Mouse (Mus musculus): ENCODE measurements around the gene Sesn3. TPM values are rescaled to one million over a fixed set of nuclear protein-coding genes. Genes with fewer than 3 reads are reported as not detected.
"Not testable (repeated sequence)": the region's sequence is repeated elsewhere in the genome, so short reads cannot be mapped to it uniquely, and the experiment has no call there.

Sesn3 gene
- polyA plus RNA-seq (2015; fragmentation: Nextera tagmentation; extraction: Ambion mirVana) = 15.5 and 16.2 TPM in 2 replicates

GRCm38 (mm10) chr9:14274986-14275720 lies at the start of gene Sesn3:
Gene Sesn3, plus strand, starts transcription at chr9:14275067.
- 3% methylated on average over 25 of the region's 25 CpGs for WGBS

GRCm38 (mm10) chr9:14227086-14227485 lies 47.8 kb upstream of the Sesn3 start:
- H3K36me3 ChIP-seq (ENCODE audit: poor library complexity, severe bottlenecking); H3K27ac ChIP-seq; H3K27me3 ChIP-seq; H3K4me3 ChIP-seq; H3K4me1 ChIP-seq; H3K9me3 ChIP-seq (replicated peaks); H3K4me2 ChIP-seq; H3K9ac ChIP-seq; ATAC-seq: not testable (repeated sequence)
- 91% methylated on average over 2 of the region's 2 CpGs for WGBS

More at GRCm38 (mm10) chr9:14274986-14275720, at the start of gene Sesn3:
- no peaks in the 10 kb centered on the region for H3K36me3 ChIP-seq (ENCODE audit: poor library complexity, severe bottlenecking)
- peak; percentile 30 for ATAC-seq
- H3K9ac ChIP-seq = peak within 1 kb of the TSS; percentile 60
- peak within 1 kb of the TSS; percentile 90 for H3K4me3 ChIP-seq
- no peaks in the 10 kb centered on the region for H3K27me3 ChIP-seq
- H3K4me1 ChIP-seq = peaks cover 13% of the 10 kb centered on the region; the same call in 1 of the 2 replicates
- H3K27ac ChIP-seq = peak within 1 kb of the TSS; percentile 85
- peak within 1 kb of the TSS; percentile 76 for H3K4me2 ChIP-seq
- no peaks in the 10 kb centered on the region for H3K9me3 ChIP-seq (replicated peaks)

- H3K27me3 ChIP-seq = no peaks in the 10 kb centered on the region
- no peak overlapping the region for H3K9ac ChIP-seq
- H3K4me3 ChIP-seq = no peak overlapping the region
- no peak for ATAC-seq
- 46% methylated on average over 7 of the region's 7 CpGs for WGBS
- H3K27ac ChIP-seq = no peak overlapping the region
- no peaks in the 10 kb centered on the region for H3K36me3 ChIP-seq (ENCODE audit: poor library complexity, severe bottlenecking)
- no peak overlapping the region for H3K4me2 ChIP-seq
- no peaks in the 10 kb centered on the region for H3K9me3 ChIP-seq (replicated peaks)
- H3K4me1 ChIP-seq = peaks cover 7% of the 10 kb centered on the region; the same call in 1 of the 2 replicates
Measured at GRCm38 (mm10) chr9:14233702-14234373, 41.0 kb upstream of the Sesn3 start.

GRCm38 (mm10) chr9:14235286-14235685 lies 39.6 kb upstream of the Sesn3 start:
- Histone ChIP-seq H3K4me3 (no peak overlapping the region), H3K4me2 (no peak overlapping the region), H3K36me3 (ENCODE audit: poor library complexity, severe bottlenecking) (no peaks in the 10 kb centered on the region), H3K9me3 (replicated peaks) (no peaks in the 10 kb centered on the region), H3K27ac (no peak overlapping the region), H3K9ac (no peak overlapping the region), H3K4me1 (peaks cover 7% of the 10 kb centered on the region; the same call in 1 of the 2 replicates), H3K27me3 (no peaks in the 10 kb centered on the region)
- no peak for ATAC-seq
- WGBS = 84% methylated on average over 2 of the region's 2 CpGs

- H3K27ac ChIP-seq; H3K27me3 ChIP-seq; H3K9me3 ChIP-seq (replicated peaks); H3K9ac ChIP-seq; H3K4me2 ChIP-seq; ATAC-seq; H3K36me3 ChIP-seq (ENCODE audit: poor library complexity, severe bottlenecking); H3K4me3 ChIP-seq: not testable (repeated sequence)
- 50% methylated on average over 1 of the region's 1 CpGs for WGBS
- H3K4me1 ChIP-seq = peaks cover 18% of the 10 kb centered on the region
Measured at GRCm38 (mm10) chr9:14241003-14241402, 33.9 kb upstream of the Sesn3 start.

GRCm38 (mm10) chr9:14242308-14242707 lies 32.6 kb upstream of the Sesn3 start:
- no peak overlapping the region for H3K4me2 ChIP-seq
- H3K9ac ChIP-seq = no peak overlapping the region
- ATAC-seq = no peak
- no peak overlapping the region for H3K4me3 ChIP-seq
- no peak overlapping the region for H3K27ac ChIP-seq
- H3K27me3 ChIP-seq = no peaks in the 10 kb centered on the region
- WGBS = 59% methylated on average over 2 of the region's 2 CpGs
- peaks cover 18% of the 10 kb centered on the region for H3K4me1 ChIP-seq
- no peaks in the 10 kb centered on the region for H3K9me3 ChIP-seq (replicated peaks)
- H3K36me3 ChIP-seq (ENCODE audit: poor library complexity, severe bottlenecking) = no peaks in the 10 kb centered on the region

GRCm38 (mm10) chr9:14244528-14244927 lies 30.3 kb upstream of the Sesn3 start:
- H3K4me2 ChIP-seq = peak overlapping the region; percentile 16; the same call in 1 of the 2 replicates
- no peaks in the 10 kb centered on the region for H3K27me3 ChIP-seq
- no peak overlapping the region for H3K27ac ChIP-seq
- peaks cover 18% of the 10 kb centered on the region for H3K4me1 ChIP-seq
- no peaks in the 10 kb centered on the region for H3K36me3 ChIP-seq (ENCODE audit: poor library complexity, severe bottlenecking)
- no peak for ATAC-seq
- 24% methylated on average over 9 of the region's 9 CpGs for WGBS
- H3K4me3 ChIP-seq = no peak overlapping the region
- no peaks in the 10 kb centered on the region for H3K9me3 ChIP-seq (replicated peaks)
- no peak overlapping the region for H3K9ac ChIP-seq

- Histone ChIP-seq H3K9ac (no peak overlapping the region), H3K36me3 (ENCODE audit: poor library complexity, severe bottlenecking) (no peaks in the 10 kb centered on the region), H3K9me3 (replicated peaks) (no peaks in the 10 kb centered on the region), H3K4me1 (peaks cover 18% of the 10 kb centered on the region), H3K27ac (no peak overlapping the region), H3K4me3 (no peak overlapping the region), H3K4me2 (peak overlapping the region; percentile 16; the same call in 1 of the 2 replicates), H3K27me3 (no peaks in the 10 kb centered on the region)
- peak; percentile 48; the same call in 1 of the 2 replicates for ATAC-seq
- WGBS = 12% methylated on average over 7 of the region's 7 CpGs
Measured at GRCm38 (mm10) chr9:14245013-14245586, 29.8 kb upstream of the Sesn3 start.

GRCm38 (mm10) chr9:14246016-14246799 lies 28.7 kb upstream of the Sesn3 start:
- no peaks in the 10 kb centered on the region for H3K36me3 ChIP-seq (ENCODE audit: poor library complexity, severe bottlenecking)
- no peak overlapping the region for H3K27ac ChIP-seq
- WGBS = 16% methylated on average over 11 of the region's 11 CpGs
- H3K4me1 ChIP-seq = peaks cover 18% of the 10 kb centered on the region
- H3K9ac ChIP-seq = no peak overlapping the region
- no peaks in the 10 kb centered on the region for H3K9me3 ChIP-seq (replicated peaks)
- H3K4me3 ChIP-seq = no peak overlapping the region
- H3K27me3 ChIP-seq = no peaks in the 10 kb centered on the region
- ATAC-seq = peak; percentile 69
- H3K4me2 ChIP-seq = peak overlapping the region; percentile 24; the same call in 1 of the 2 replicates

GRCm38 (mm10) chr9:14247480-14248208 lies 27.2 kb upstream of the Sesn3 start:
- no peak for ATAC-seq
- Histone ChIP-seq H3K4me3 (no peak overlapping the region), H3K27ac (no peak overlapping the region), H3K36me3 (ENCODE audit: poor library complexity, severe bottlenecking) (no peaks in the 10 kb centered on the region), H3K9me3 (replicated peaks) (no peaks in the 10 kb centered on the region), H3K4me2 (no peak overlapping the region), H3K27me3 (no peaks in the 10 kb centered on the region), H3K4me1 (peaks cover 18% of the 10 kb centered on the region), H3K9ac (no peak overlapping the region)
- WGBS = 85% methylated on average over 12 of the region's 12 CpGs

- H3K27ac ChIP-seq = no peak overlapping the region
- H3K9me3 ChIP-seq (replicated peaks) = no peaks in the 10 kb centered on the region
- peaks cover 18% of the 10 kb centered on the region for H3K4me1 ChIP-seq
- no peaks in the 10 kb centered on the region for H3K36me3 ChIP-seq (ENCODE audit: poor library complexity, severe bottlenecking)
- ATAC-seq = no peak
- 90% methylated on average over 3 of the region's 3 CpGs for WGBS
- no peaks in the 10 kb centered on the region for H3K27me3 ChIP-seq
- no peak overlapping the region for H3K4me3 ChIP-seq
- H3K4me2 ChIP-seq = no peak overlapping the region
- no peak overlapping the region for H3K9ac ChIP-seq
Measured at GRCm38 (mm10) chr9:14248209-14248596, 26.7 kb upstream of the Sesn3 start.

Data from forebrain, embryonic 13.5 days (tissue).